Comparison of ENCODE assay signal across 10 mouse cellular contexts in genomic region chr2:120643836-120644235, GRCm38 (mm10). TPM values are rescaled to one million over a fixed set of nuclear protein-coding genes. Genes with fewer than 3 reads are reported as not detected.
DNase-seq lines count a peak whose midpoint lies in the region; ATAC-seq and TF ChIP-seq lines count a peak whose summit lies in the region.
"Had no signal": no experiment of that assay in that cellular context is flagged by ENCODE, and none has a peak within 500 bp of the region (broad histone marks: within the 10 kb centered on the region; RNA-seq: fewer than 3 reads in every experiment).

No protein-coding gene starts in this region.

- no peaks in the 10 kb centered on the region for H3K79me2 ChIP-seq in liver, adult 2 months (ENCODE audit: control insufficient read depth, insufficient read depth, low read length)

- H3K27ac ChIP-seq in embryonic facial prominence, embryonic 14.5 days (replicated peaks; ENCODE audit: low read depth, low read length): peak overlapping the region; percentile 41
- H3K27ac ChIP-seq in embryonic facial prominence, embryonic 10.5 days (replicated peaks): no peak overlapping the region
- no peak overlapping the region for H3K27ac ChIP-seq in liver, adult 2 months (replicated peaks; ENCODE audit: insufficient read depth, low read depth, low read length)
- H3K27ac ChIP-seq in liver, embryonic 12.5 days: no peak overlapping the region
- H3K27ac ChIP-seq in stomach, embryonic 16.5 days (ENCODE audit: low read length): peak overlapping the region; percentile 68

- TF ChIP-seq POLR2A in liver, adult 2 months (IDR thresholded peaks at IDR 0.05; ENCODE audit: extremely low read depth, insufficient read depth, low read length): no peak

- 50% methylated on average over 7 of the region's 7 CpGs for WGBS in embryonic facial prominence, embryonic 14.5 days
- 80% methylated on average over 7 of the region's 7 CpGs for WGBS in embryonic facial prominence, embryonic 10.5 days
- 82% methylated on average over 7 of the region's 7 CpGs for WGBS in liver, adult 2 months
- WGBS in liver, embryonic 12.5 days (ENCODE audit: insufficient replicate concordance): 73% methylated on average over 7 of the region's 7 CpGs
- WGBS in stomach, embryonic 16.5 days: 49% methylated on average over 7 of the region's 7 CpGs

- no peak for TF ChIP-seq CTCF in liver, adult 2 months (IDR thresholded peaks at IDR 0.05; ENCODE audit: low read depth, low read length)

- no peak overlapping the region for H3K4me2 ChIP-seq in embryonic facial prominence, embryonic 14.5 days (ENCODE audit: low read depth, low read length)
- no peak overlapping the region for H3K4me2 ChIP-seq in liver, embryonic 12.5 days
- no peak overlapping the region for H3K4me2 ChIP-seq in stomach, embryonic 16.5 days (ENCODE audit: low read depth, low read length)

- H3K4me3 ChIP-seq in embryonic facial prominence, embryonic 14.5 days (ENCODE audit: low read depth, low read length): no peak overlapping the region
- no peak overlapping the region for H3K4me3 ChIP-seq in embryonic facial prominence, embryonic 10.5 days
- H3K4me3 ChIP-seq in liver, adult 2 months (ENCODE audit: insufficient read depth, low read depth, low read length): no peak overlapping the region
- H3K4me3 ChIP-seq in liver, embryonic 12.5 days: no peak overlapping the region
- H3K4me3 ChIP-seq in stomach, embryonic 16.5 days (replicated peaks; ENCODE audit: low read length): no peak overlapping the region
- H3K4me3 ChIP-seq: erythroblast, embryonic 14.5 days had no signal

- no peak overlapping the region for H3K9ac ChIP-seq in embryonic facial prominence, embryonic 14.5 days (ENCODE audit: low read depth, low read length)
- H3K9ac ChIP-seq in liver, adult 2 months (ENCODE audit: low read depth, low read length): no peak overlapping the region
- no peak overlapping the region for H3K9ac ChIP-seq in liver, embryonic 12.5 days
- no peak overlapping the region for H3K9ac ChIP-seq in stomach, embryonic 16.5 days (ENCODE audit: low read length)

- peak; percentile 72; the same call in 1 of the 2 replicates for ATAC-seq in embryonic facial prominence, embryonic 14.5 days (ENCODE audit: low read depth)
- no peak for ATAC-seq in liver, embryonic 12.5 days
- ATAC-seq in stomach, embryonic 16.5 days (ENCODE audit: insufficient read depth, low FRiP score): peak; percentile 81

- DNase-seq in embryonic facial prominence, embryonic 14.5 days (ENCODE audit: low spot score): peak; percentile 82
- no peak for DNase-seq in embryonic facial prominence, embryonic 10.5 days (ENCODE audit: low spot score)
- peak; percentile 15 for DNase-seq in liver, adult 2 months (ENCODE audit: extremely low read depth, low read depth, low spot score)
- peak; percentile 50 to 57 for DNase-seq in heart, postnatal 36 days
- DNase-seq in adrenal gland, postnatal 10 days: no peak
- no peak for DNase-seq in thymus, postnatal 25 days
- DNase-seq: thymus, postnatal 14 days had no signal

- no peaks in the 10 kb centered on the region for H3K9me3 ChIP-seq in embryonic facial prominence, embryonic 14.5 days (ENCODE audit: control insufficient read depth, low read length)
- H3K9me3 ChIP-seq in embryonic facial prominence, embryonic 10.5 days: no peaks in the 10 kb centered on the region
- no peaks in the 10 kb centered on the region for H3K9me3 ChIP-seq in liver, embryonic 12.5 days (replicated peaks)
- H3K9me3 ChIP-seq in stomach, embryonic 16.5 days (replicated peaks; ENCODE audit: control insufficient read depth, low read length): no peaks in the 10 kb centered on the region

- H3K4me1 ChIP-seq in embryonic facial prominence, embryonic 14.5 days (ENCODE audit: control insufficient read depth, insufficient read depth, low read length): no peaks in the 10 kb centered on the region
- no peaks in the 10 kb centered on the region for H3K4me1 ChIP-seq in embryonic facial prominence, embryonic 10.5 days
- peaks cover 6% of the 10 kb centered on the region; the same call in 1 of the 2 replicates for H3K4me1 ChIP-seq in liver, adult 2 months (ENCODE audit: control insufficient read depth, insufficient read depth, low read length)
- H3K4me1 ChIP-seq in liver, embryonic 12.5 days: no peaks in the 10 kb centered on the region
- no peaks in the 10 kb centered on the region for H3K4me1 ChIP-seq in stomach, embryonic 16.5 days (ENCODE audit: control insufficient read depth, insufficient read depth, low read length)

- H3K27me3 ChIP-seq in embryonic facial prominence, embryonic 14.5 days (replicated peaks; ENCODE audit: control insufficient read depth, insufficient read depth, low read length): no peaks in the 10 kb centered on the region
- no peaks in the 10 kb centered on the region for H3K27me3 ChIP-seq in embryonic facial prominence, embryonic 10.5 days (replicated peaks; ENCODE audit: low read depth, poor library complexity, severe bottlenecking)
- H3K27me3 ChIP-seq in liver, adult 2 months (ENCODE audit: control insufficient read depth, insufficient read depth, low read length): no peaks in the 10 kb centered on the region
- 0 out of 2 replicates have a peak, but pooled peaks cover 7% of the 10 kb centered on the region for H3K27me3 ChIP-seq in liver, embryonic 12.5 days (replicated peaks)
- no peaks in the 10 kb centered on the region for H3K27me3 ChIP-seq in stomach, embryonic 16.5 days (ENCODE audit: control insufficient read depth, insufficient read depth, low read length)

- H3K36me3 ChIP-seq in embryonic facial prominence, embryonic 14.5 days (ENCODE audit: control insufficient read depth, insufficient read depth, low read length): 0 out of 2 replicates have a peak, but pooled peaks cover 4% of the 10 kb centered on the region
- H3K36me3 ChIP-seq in embryonic facial prominence, embryonic 10.5 days (replicated peaks): no peaks in the 10 kb centered on the region; the same call in 1 of the 2 replicates
- H3K36me3 ChIP-seq in liver, adult 2 months (ENCODE audit: control insufficient read depth, insufficient read depth, low read length): no peaks in the 10 kb centered on the region
- no peaks in the 10 kb centered on the region for H3K36me3 ChIP-seq in liver, embryonic 12.5 days
- H3K36me3 ChIP-seq in stomach, embryonic 16.5 days (ENCODE audit: control insufficient read depth, insufficient read depth, low read length): no peaks in the 10 kb centered on the region

- intact Hi-C loops in heart, postnatal 36 days (cut with DNase I): no loop called here

RNA-seq across cellular contexts. Expression of gene Stard9, which starts 14.9 kb away (rescaled TPM):
- polyA plus RNA-seq in embryonic facial prominence, embryonic 14.5 days (2014; fragmentation: Nextera tagmentation; extraction: Ambion mirVana): 8.6 and 9.2 TPM in 2 replicates
- 2.6 and 3.4 TPM in 2 replicates for polyA plus RNA-seq in embryonic facial prominence, embryonic 10.5 days (2016; fragmentation: Nextera tagmentation; extraction: Ambion mirVana)
- 3.3 and 4.4 TPM in 2 replicates for total RNA-seq in liver, adult 2 months (2014; rRNA removed)
- polyA plus RNA-seq in liver, adult 2 months (2012; rRNA removed): 0.78 and 1.4 TPM in 2 replicates
- 1.4 and 1.7 TPM in 2 replicates for polyA plus RNA-seq in liver, embryonic 12.5 days (2016; fragmentation: Nextera tagmentation; extraction: Ambion mirVana)
- total RNA-seq in heart, postnatal 36 days (2021): 1 to 10 TPM; 8.2 to 9.8 TPM
- 5.2 and 5.7 TPM in 2 replicates for polyA plus RNA-seq in stomach, embryonic 16.5 days (2015; fragmentation: Nextera tagmentation; extraction: Ambion mirVana)
- total RNA-seq in adrenal gland, postnatal 10 days (2021): 10 to 100 TPM; 11.6 to 23.7 TPM

RNA-seq across cellular contexts. Expression of gene Lrrc57, which starts 34.5 kb away (rescaled TPM):
- 16.7 and 19.9 TPM in 2 replicates for polyA plus RNA-seq in embryonic facial prominence, embryonic 14.5 days (2014; fragmentation: Nextera tagmentation; extraction: Ambion mirVana)
- 26.6 and 27.4 TPM in 2 replicates for polyA plus RNA-seq in embryonic facial prominence, embryonic 10.5 days (2016; fragmentation: Nextera tagmentation; extraction: Ambion mirVana)
- total RNA-seq in liver, adult 2 months (2014; rRNA removed): 8.7 and 10.1 TPM in 2 replicates
- 6.3 and 7.0 TPM in 2 replicates for polyA plus RNA-seq in liver, adult 2 months (2012; rRNA removed)
- 16.0 and 18.0 TPM in 2 replicates for polyA plus RNA-seq in liver, embryonic 12.5 days (2016; fragmentation: Nextera tagmentation; extraction: Ambion mirVana)
- 10 to 100 TPM; 14.9 to 17.9 TPM for total RNA-seq in heart, postnatal 36 days (2021)
- 18.4 and 20.9 TPM in 2 replicates for polyA plus RNA-seq in stomach, embryonic 16.5 days (2015; fragmentation: Nextera tagmentation; extraction: Ambion mirVana)
- total RNA-seq in adrenal gland, postnatal 10 days (2021): 10 to 100 TPM; 13.5 to 18.1 TPM

RNA-seq across cellular contexts. Expression of gene Haus2, which starts 34.7 kb away (rescaled TPM):
- polyA plus RNA-seq in embryonic facial prominence, embryonic 14.5 days (2014; fragmentation: Nextera tagmentation; extraction: Ambion mirVana): 17.7 and 22.7 TPM in 2 replicates
- 35.3 and 36.4 TPM in 2 replicates for polyA plus RNA-seq in embryonic facial prominence, embryonic 10.5 days (2016; fragmentation: Nextera tagmentation; extraction: Ambion mirVana)
- 8.2 and 8.7 TPM in 2 replicates for total RNA-seq in liver, adult 2 months (2014; rRNA removed)
- polyA plus RNA-seq in liver, adult 2 months (2012; rRNA removed): 1.8 and 2.2 TPM in 2 replicates
- 21.7 and 21.8 TPM in 2 replicates for polyA plus RNA-seq in liver, embryonic 12.5 days (2016; fragmentation: Nextera tagmentation; extraction: Ambion mirVana)
- total RNA-seq in heart, postnatal 36 days (2021): 10 to 100 TPM; 10.1 to 10.6 TPM
- polyA plus RNA-seq in stomach, embryonic 16.5 days (2015; fragmentation: Nextera tagmentation; extraction: Ambion mirVana): 17.6 and 20.5 TPM in 2 replicates
- total RNA-seq in adrenal gland, postnatal 10 days (2021): 10 to 100 TPM; 14.1 to 14.9 TPM

Comparison
In these comparisons a context has a peak if more than half of its experiments do, and no peak if none do; other contexts are left out.
1. DNase-seq: peak in embryonic facial prominence, embryonic 14.5 days (single experiment), liver, adult 2 months (single experiment) and heart, postnatal 36 days (2 of 2); none in embryonic facial prominence, embryonic 10.5 days (single experiment), adrenal gland, postnatal 10 days (single experiment) and thymus, postnatal 25 days (single experiment).
2. H3K27ac ChIP-seq: peak in embryonic facial prominence, embryonic 14.5 days (single experiment) and stomach, embryonic 16.5 days (single experiment); none in embryonic facial prominence, embryonic 10.5 days (single experiment), liver, adult 2 months (single experiment) and liver, embryonic 12.5 days (single experiment).